Mouse (Mus musculus) olfactory bulb, adult 2 months (tissue): ENCODE results near the gene Irx4.

Source experiments
- CTCF ChIP-seq: fragments of 200-500 bp; IDR thresholded peaks from 2 replicates; pipeline ENCODE4 v1.5.1; 2012; ENCODE audit warnings: low read depth, mild to moderate bottlenecking, low read length, moderate library complexity; ENCODE audit not compliant: insufficient read depth
- POLR2A ChIP-seq: fragments of 200-500 bp; IDR thresholded peaks from 2 replicates; pipeline ENCODE4 v1.6.1; 2012; ENCODE audit warnings: mild to moderate bottlenecking, low read depth, low read length, moderate library complexity; ENCODE audit not compliant: insufficient read depth

- TF ChIP-seq CTCF (no peak), POLR2A (no peak)
Measured at GRCm38 (mm10) chr13:73262336-73263127, 2.3 kb downstream of the Irx4 start.
